Mouse (Mus musculus): ENCODE measurements at regions not wholly inside any gene's neighbourhood (a gene's known extent, or its start where the extent isn't known, plus 50 kb on each side); places are given as distances from the start of the nearest gene placed in this dataset.

- no peak for DNase-seq (ENCODE audit: extremely low spot score in 1 of 2, low spot score in 2 of 2)
- intact Hi-C loops (cut with DNase I), result no loop called here
Observed at GRCm38 (mm10) chr3:9884691-9885354, 203.1 kb upstream of the Gm9833 start.

GRCm38 (mm10) chr3:9885565-9885964 is 202.3 kb upstream of the Gm9833 start:
- peak in 1 of 2 experiments; percentile 45 for DNase-seq (ENCODE audit: extremely low spot score in 1 of 2, low spot score in 2 of 2)
- intact Hi-C loops (cut with DNase I), result no loop called here

- DNase-seq (ENCODE audit: extremely low spot score in 1 of 2, low spot score in 2 of 2), result no peak
Observed at GRCm38 (mm10) chr3:9886077-9886476, 201.8 kb upstream of the Gm9833 start.

DNA sequence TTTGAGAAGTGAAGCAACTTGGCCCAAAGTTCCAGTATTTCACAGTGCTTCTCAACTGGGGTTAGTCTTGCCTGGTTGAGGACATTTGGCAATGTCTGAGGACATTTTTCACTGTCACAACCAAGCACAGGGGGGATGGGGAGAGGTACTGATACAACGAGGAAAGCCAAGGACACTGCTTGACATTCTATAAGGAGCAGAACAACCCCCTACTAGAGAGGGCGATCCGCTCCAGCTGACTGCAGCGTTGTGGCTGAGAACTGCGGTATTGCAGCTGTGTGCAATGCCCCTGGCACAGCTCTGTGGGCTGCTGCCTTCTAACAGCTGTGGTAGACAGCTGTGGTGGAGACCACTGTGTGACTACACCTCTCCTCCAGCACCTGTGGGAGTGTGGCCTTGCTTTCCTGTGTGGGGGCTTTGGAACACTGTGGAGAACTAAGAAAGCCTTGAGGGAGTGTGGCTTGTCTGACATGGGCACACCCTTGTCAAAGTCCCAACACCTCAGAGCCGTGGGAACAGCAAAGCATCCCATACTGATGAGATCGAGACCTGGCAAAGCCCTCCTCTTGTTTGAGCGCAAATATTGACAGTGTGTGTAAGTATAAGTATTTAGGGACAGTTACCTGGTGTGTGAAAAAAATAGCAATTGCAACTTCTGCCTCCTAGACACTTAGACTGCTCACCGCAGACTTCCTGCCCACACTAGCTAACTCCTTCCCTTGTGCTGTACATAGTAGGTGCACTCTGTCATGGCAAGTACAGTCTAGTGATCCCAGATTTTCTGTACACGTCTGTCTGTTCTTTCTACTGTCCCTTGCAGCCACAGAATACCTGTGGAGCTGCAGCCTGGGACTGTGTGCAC is 200.9 kb upstream of the Gm9833 start:
- intact Hi-C loops (cut with DNase I), result no loop called here
- no peak for DNase-seq (ENCODE audit: extremely low spot score in 1 of 2, low spot score in 2 of 2)

More at GRCm38 (mm10) chr3:9886077-9886476, 201.8 kb upstream of the Gm9833 start:
- intact Hi-C loops (cut with DNase I), result no loop called here

GRCm38 (mm10) chr3:9887627-9887994 is 200.3 kb upstream of the Gm9833 start:
- intact Hi-C loops (cut with DNase I), result no loop called here
- no peak for DNase-seq (ENCODE audit: extremely low spot score in 1 of 2, low spot score in 2 of 2)

- intact Hi-C loops (cut with DNase I), result no loop called here
- DNase-seq (ENCODE audit: extremely low spot score in 1 of 2, low spot score in 2 of 2), result no peak
Observed at GRCm38 (mm10) chr3:9888051-9888450, 199.9 kb upstream of the Gm9833 start.

- intact Hi-C loops (cut with DNase I), result no loop called here
- no peak for DNase-seq (ENCODE audit: extremely low spot score in 1 of 2, low spot score in 2 of 2)
Observed at GRCm38 (mm10) chr3:9892884-9893494, 194.9 kb upstream of the Gm9833 start.

DNA sequence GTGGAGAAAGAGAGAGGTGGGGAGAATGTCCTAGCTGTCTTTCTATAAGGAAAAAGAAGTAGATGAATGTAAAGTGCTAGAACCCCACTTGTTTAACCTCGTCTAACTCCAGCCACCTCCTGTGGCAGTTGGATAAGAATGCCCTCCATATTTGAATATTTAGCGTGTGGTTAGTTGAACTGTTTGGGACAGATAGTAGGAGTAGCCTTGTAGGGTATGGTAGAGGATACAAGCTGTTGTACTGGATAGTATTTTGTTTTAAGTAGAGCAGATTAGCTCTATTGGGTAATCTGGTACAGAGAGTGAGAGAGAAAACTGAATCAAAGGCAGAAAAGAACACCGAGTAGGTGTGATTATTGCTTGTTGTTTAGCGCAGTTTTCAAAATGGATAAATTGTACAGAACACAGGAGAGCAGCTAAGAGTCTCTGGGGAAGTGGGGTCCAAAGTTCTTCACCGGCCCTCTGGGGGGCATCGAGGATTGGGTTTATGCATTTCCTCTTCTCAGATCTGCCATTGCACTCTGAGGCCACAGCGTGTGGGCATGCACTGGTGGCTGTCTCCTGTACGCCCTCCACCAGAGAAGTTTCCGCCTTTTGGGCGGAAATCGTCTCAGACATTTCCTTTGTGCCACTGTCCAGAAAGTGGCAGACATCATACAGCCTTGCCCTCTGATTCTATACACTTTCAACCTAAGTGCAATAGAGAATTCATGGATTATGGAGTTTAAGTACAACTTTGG is 192.3 kb upstream of the Gm9833 start:
- DNase-seq (ENCODE audit: extremely low spot score in 1 of 2, low spot score in 2 of 2), result no peak
- intact Hi-C loops (cut with DNase I), result no loop called here

GRCm38 (mm10) chr3:9896303-9896702 is 191.6 kb upstream of the Gm9833 start:
- intact Hi-C loops (cut with DNase I), result no loop called here
- DNase-seq (ENCODE audit: extremely low spot score in 1 of 2, low spot score in 2 of 2), result no peak

DNA sequence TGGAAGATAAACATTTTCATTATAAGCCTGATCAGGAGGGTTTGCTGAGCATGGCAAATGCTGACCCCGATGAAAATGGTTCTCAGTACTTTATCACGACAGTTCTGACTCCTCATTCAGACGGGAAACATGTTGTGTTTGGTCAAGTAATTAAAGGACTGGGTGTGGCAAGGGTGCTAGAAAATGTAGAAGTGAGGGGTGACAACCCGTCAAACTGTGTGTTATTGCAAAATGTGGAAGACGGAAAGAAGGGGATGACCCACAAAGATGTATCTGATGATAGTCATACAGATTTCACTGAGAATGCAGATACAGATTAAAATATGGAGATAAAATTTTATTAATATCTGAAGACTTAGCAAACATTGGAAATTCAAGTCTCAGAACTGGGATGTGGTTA is 186.2 kb upstream of the Gm9833 start:
- intact Hi-C loops (cut with DNase I), result no loop called here
- no peak for DNase-seq (ENCODE audit: extremely low spot score in 1 of 2, low spot score in 2 of 2)

GRCm38 (mm10) chr3:9913357-9913756 is 174.6 kb upstream of the Gm9833 start:
- intact Hi-C loops (cut with DNase I), result no loop called here

DNA sequence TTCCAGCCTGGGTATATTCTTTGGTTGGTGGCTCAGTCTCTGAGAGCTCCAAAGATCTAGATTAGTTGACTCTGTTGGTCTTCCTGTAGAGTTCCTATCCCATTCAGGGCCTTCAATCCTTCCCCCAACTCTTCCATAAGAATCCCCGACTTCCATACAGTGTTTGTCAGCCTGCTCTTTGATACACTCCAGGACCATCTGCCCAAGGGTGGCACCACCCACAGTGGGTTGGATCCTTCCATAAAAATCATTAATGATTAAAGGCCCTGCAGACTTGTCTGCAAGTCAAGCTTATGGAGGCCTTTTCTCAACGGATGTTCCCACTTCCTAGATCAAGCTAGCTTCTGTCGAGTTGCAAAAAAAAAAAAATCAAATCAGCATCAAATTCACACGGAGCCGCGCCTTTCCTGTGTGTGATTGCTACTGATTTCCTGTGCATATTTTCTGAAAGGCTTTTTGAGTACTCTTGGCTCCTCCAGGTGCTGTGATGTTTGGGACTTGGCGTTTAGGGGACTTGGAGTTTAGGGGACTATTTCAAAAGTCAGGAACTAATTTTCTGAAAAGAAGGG is 171.3 kb upstream of the Gm9833 start:
- intact Hi-C loops (cut with DNase I), result no loop called here
- no peak for DNase-seq (ENCODE audit: extremely low spot score in 1 of 2, low spot score in 2 of 2)

More at GRCm38 (mm10) chr3:9913357-9913756, 174.6 kb upstream of the Gm9833 start:
- no peak for DNase-seq (ENCODE audit: extremely low spot score in 1 of 2, low spot score in 2 of 2)

- peak in 1 of 2 experiments; percentile 16 for DNase-seq (ENCODE audit: extremely low spot score in 1 of 2, low spot score in 2 of 2)
- intact Hi-C loops (cut with DNase I), result no loop called here
Observed at GRCm38 (mm10) chr3:9920331-9920730, 167.6 kb upstream of the Gm9833 start.

- no peak for DNase-seq (ENCODE audit: extremely low spot score in 1 of 2, low spot score in 2 of 2)
- intact Hi-C loops (cut with DNase I), result no loop called here
Observed at GRCm38 (mm10) chr3:9921730-9922129, 166.2 kb upstream of the Gm9833 start.

- intact Hi-C loops (cut with DNase I), result no loop called here
- DNase-seq (ENCODE audit: extremely low spot score in 1 of 2, low spot score in 2 of 2), result peak in 1 of 2 experiments; percentile 41
Observed at GRCm38 (mm10) chr3:9922541-9923046, 165.3 kb upstream of the Gm9833 start.

- intact Hi-C loops (cut with DNase I), result no loop called here
- DNase-seq (ENCODE audit: extremely low spot score in 1 of 2, low spot score in 2 of 2), result no peak
Observed at GRCm38 (mm10) chr3:9924630-9925029, 163.3 kb upstream of the Gm9833 start.

- intact Hi-C loops (cut with DNase I), result no loop called here
- no peak for DNase-seq (ENCODE audit: extremely low spot score in 1 of 2, low spot score in 2 of 2)
Observed at GRCm38 (mm10) chr3:9936853-9937441, 151.0 kb upstream of the Gm9833 start.

DNA sequence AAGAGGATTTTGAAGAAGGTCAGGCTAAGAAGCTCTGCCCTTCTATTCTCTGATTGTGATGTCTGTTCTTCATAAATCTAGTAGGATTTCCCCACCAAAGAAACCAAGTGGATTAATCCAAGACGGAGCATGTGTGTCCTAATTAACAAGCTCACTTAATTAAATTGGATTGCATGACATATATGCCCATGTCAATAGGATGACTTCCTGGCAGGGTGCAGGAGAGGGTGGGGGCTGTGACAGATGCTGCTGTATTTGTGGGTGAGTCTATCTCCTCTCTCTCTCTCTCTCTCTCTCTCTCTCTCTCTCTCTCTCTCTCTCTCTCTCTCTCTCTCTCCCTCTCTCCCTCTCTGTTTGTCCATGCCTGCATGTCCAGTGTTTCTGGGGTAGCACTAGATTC is 149.3 kb upstream of the Gm9833 start:
- intact Hi-C loops (cut with DNase I), result no loop called here
- DNase-seq (ENCODE audit: extremely low spot score in 1 of 2, low spot score in 2 of 2), result no peak

Data from left cerebral cortex, postnatal 10 days (tissue).